Mouse (Mus musculus) layer of hippocampus, adult 9-11 months (tissue): Measurements from ENCODE around the gene Vmn2r116.
"Not testable (repeated sequence)": the region's sequence is repeated elsewhere in the genome, so short reads cannot be mapped to it uniquely, and the experiment has no call there.

Source experiments
- DNase-seq: peaks from one replicate; pipeline ENCODE4 v3.0.0; 2022

Gene Vmn2r116

DNA sequence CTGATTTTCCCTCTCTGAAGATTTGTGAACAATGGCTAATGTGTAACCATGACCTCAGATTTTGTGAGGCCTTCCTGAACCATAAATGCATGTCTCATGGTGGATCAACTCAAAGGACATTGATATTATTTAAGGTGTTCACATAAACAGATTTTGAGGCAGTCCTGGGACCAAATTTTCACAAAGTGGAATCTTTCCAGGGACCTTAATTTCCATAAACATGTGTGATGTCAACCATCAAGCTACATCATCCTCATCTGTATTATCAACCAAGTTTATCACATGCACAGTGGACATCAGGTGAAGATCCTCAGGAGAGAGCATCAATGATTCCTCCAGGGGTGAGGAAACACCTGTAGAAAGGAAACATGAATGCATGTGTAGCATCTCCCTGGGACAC, at the start of gene Vmn2r116:
TSS of gene Vmn2r116 (plus strand) at position 301 of the 400 bp plus-strand sequence.
- DNase-seq = not testable (repeated sequence)

DNA sequence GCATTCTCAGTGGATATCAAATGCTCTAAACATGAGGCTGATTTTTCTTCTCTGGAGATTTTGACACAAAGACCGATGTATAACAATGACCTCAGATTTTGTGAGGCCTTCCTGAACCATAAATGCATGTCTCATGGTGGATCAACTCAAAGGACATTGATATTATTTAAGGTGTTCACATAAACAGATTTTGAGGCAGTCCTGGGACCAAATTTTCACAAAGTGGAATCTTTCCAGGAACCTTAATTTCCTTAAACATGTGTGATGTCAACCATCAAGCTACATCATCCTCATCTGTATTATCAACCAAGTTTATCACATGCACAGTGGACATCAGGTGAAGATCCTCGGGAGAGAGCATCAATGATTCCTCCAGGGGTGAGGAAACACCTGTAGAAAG, 41.0 kb upstream of the Vmn2r116 start, which contains the start of gene Vmn2r115:
TSS of gene Vmn2r115 (plus strand) at position 301 of the 400 bp plus-strand sequence.
- not testable (repeated sequence) for DNase-seq

DNA sequence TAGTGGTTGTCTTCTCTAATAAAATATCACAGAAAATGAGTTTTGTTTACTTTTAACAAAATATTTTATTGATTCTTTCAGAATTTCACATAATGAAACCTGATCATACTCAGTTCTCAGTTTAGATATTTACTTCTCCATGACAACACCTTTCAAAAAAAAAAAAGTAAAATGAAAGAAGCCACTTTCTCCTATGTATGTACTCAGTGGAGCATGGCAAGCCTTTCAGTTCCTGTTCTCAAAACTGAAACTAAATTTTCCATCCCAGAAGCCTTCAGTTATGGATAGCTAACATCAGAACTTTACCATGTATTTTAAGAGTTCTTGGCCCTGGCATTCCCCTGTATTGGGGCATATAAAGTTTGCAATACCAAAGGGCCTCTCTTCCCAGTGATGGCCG, 32.8 kb upstream of the Vmn2r116 start:
- DNase-seq = no peak

DNA sequence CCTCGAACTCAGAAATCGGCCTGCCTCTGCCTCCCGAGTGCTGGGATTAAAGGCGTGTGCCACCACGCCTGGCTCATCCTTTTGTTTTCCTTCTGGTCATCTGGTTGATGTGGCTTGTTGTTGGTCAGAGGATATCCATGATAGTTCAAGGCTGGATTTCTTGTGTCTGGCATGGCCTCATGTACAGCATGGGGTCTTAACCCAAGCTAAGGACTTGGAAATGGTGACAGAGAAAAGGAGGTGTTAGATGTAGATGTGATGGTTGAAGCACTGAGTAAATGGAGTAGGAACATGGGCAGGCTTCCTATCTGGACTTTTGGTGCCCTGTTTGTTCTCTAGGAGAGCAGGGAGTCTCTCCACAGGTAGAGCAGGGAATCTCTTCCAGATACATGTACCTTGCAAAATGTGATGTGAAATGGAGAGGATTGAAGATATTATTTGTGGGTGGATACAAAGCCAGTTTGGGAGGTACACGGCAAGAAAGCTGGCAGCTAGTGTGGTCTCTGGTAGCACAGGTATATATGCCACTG, 48.8 kb downstream of the Vmn2r116 start:
- no peak for DNase-seq
